Mouse (Mus musculus): ENCODE measurements around the gene Olfr1406. TPM values are rescaled to one million over a fixed set of nuclear protein-coding genes. Genes with fewer than 3 reads are reported as not detected.

Gene Olfr1406
- polyA plus RNA-seq, 1 experiment from 2014 or later, result not detected

DNA sequence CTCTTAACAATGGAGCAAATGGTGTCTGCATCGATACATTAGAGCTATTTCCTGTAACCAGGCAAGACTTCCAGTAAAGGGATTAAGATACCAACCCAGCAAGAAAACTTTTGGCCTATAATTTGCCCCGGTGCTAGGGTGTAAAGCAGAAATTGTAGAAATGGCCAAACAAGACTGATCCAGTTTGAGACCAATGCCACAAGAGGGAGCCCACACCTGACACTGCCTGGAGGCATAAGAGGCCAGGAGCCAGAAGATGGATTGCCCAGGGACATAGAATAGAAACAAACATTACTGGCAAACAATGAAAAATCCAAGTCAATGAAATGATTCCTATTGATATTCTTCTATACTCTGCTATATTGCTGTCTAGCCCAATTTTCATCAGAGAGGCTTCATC is 5.9 kb upstream of the Olfr1406 start:
- H3K9me3 ChIP-seq (ENCODE audit: control insufficient read depth), result no peaks in the 10 kb centered on the region
- H3K9ac ChIP-seq (ENCODE audit: low read depth, low read length), result no peak overlapping the region
- no peaks in the 10 kb centered on the region for H3K27me3 ChIP-seq (replicated peaks; ENCODE audit: control insufficient read depth, insufficient read depth, low read length)
- H3K27ac ChIP-seq (ENCODE audit: low read depth, low read length), result no peak overlapping the region
- no peak for ATAC-seq
- 0 out of 2 replicates have a peak, but pooled peaks have one; percentile 7 for TF ChIP-seq CTCF (IDR thresholded peaks at IDR 0.05; ENCODE audit: low read depth)
- WGBS, result 81% methylated on average over 2 of the region's 2 CpGs
- H3K36me3 ChIP-seq (ENCODE audit: control insufficient read depth, insufficient read depth), result no peaks in the 10 kb centered on the region
- H3K4me1 ChIP-seq (replicated peaks; ENCODE audit: control insufficient read depth, insufficient read depth, low read length), result no peaks in the 10 kb centered on the region
- H3K4me3 ChIP-seq (ENCODE audit: low read depth, low read length), result no peak overlapping the region
- no peak overlapping the region for H3K4me2 ChIP-seq (replicated peaks; ENCODE audit: low read depth)

DNA sequence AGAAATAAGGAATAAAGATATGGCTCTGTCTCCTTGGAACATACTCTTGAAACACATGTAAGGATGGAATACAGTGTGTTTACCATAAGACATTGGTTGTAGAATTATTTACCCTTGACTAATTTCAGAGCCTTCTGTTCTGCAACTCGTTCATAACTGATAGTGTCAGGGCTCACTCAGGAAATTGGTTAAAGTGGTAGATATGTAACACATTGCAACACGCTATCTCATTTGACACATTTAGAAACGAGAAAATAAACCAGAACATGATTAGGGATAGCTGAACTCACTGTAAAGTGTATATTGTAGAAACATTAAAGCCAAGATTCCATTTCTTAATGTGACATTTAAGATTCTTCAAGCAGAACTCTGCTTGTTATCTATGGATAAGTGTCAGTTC is 1.6 kb upstream of the Olfr1406 start:
- H3K4me3 ChIP-seq (ENCODE audit: low read depth, low read length), result no peak overlapping the region
- H3K4me1 ChIP-seq (replicated peaks; ENCODE audit: control insufficient read depth, insufficient read depth, low read length), result no peaks in the 10 kb centered on the region
- no peaks in the 10 kb centered on the region for H3K36me3 ChIP-seq (ENCODE audit: control insufficient read depth, insufficient read depth)
- H3K9ac ChIP-seq (ENCODE audit: low read depth, low read length), result no peak overlapping the region
- H3K27me3 ChIP-seq (replicated peaks; ENCODE audit: control insufficient read depth, insufficient read depth, low read length), result no peaks in the 10 kb centered on the region
- no peaks in the 10 kb centered on the region for H3K9me3 ChIP-seq (ENCODE audit: control insufficient read depth)
- no peak for TF ChIP-seq CTCF (IDR thresholded peaks at IDR 0.05; ENCODE audit: low read depth)
- 62% methylated on average over 3 of the region's 3 CpGs for WGBS
- no peak for ATAC-seq
- no peak overlapping the region for H3K27ac ChIP-seq (ENCODE audit: low read depth, low read length)
- no peak overlapping the region for H3K4me2 ChIP-seq (replicated peaks; ENCODE audit: low read depth)

DNA sequence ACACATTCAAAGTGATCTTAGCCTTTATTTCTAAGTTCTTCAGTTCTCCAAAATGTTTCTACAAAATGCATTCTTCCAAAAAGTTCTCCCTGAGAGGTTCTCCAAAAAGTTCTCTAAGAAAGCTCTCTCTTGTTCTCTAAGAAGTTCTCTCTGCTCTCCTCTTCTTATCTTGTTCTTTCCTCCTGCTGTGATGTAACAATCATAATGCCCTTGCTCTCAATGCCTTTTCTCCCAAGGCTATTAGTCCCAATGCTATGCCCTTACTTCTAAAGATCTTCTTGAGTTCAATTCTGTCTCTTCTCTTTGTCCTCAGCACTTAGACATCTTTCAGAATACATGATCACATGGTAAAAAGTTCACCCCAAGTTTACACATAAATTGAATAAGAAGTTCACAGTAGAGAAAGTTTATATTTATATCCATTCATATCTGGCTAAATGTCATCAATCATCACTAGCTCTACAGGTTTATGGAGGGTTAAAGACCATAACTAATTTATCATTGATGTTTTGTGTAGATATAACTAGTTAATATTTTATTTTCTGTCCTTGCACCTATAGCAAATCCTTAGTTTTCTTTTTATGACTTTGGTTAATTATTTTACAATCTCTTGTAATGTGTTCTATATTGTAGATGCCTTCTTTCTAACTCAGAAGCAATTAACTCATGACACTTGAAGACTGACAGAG is 16.1 kb downstream of the Olfr1406 start:
- no peak for TF ChIP-seq CTCF (IDR thresholded peaks at IDR 0.05; ENCODE audit: low read depth)

DNA sequence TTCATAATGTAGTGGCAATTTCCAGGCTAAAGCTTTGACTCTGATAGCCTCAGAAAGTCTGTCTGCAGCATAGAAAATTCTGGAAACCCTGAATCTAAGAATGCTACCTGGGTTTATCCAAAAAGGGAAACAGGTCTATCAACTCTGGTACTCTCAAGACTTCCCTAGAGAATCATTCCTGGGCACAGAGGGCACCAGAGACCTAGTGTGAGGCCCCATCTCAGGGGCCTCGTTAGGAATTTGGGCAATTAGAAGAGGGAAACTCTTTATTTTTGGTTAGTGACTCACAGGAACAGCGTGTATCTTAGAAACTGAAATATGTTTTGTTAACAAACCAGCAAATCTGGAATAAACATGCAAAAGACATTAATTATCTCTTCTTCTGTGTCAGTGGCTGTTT is 53.2 kb downstream of the Olfr1406 start, which contains the start of gene Olfr1408:
Olfr1408 (minus strand) TSS at position 101 of the 400 bp plus-strand sequence.
- no peaks in the 10 kb centered on the region for H3K4me1 ChIP-seq (replicated peaks; ENCODE audit: control insufficient read depth, insufficient read depth, low read length)

More for the DNA sequence above, 16.1 kb downstream of the Olfr1406 start:
- H3K4me2 ChIP-seq (replicated peaks; ENCODE audit: low read depth), result no peak overlapping the region
- H3K9ac ChIP-seq (ENCODE audit: low read depth, low read length), result no peak overlapping the region
- no peaks in the 10 kb centered on the region for H3K36me3 ChIP-seq (ENCODE audit: control insufficient read depth, insufficient read depth)
- no peak for ATAC-seq
- H3K27ac ChIP-seq (ENCODE audit: low read depth, low read length), result no peak overlapping the region
- H3K4me3 ChIP-seq (ENCODE audit: low read depth, low read length), result no peak overlapping the region
- no peaks in the 10 kb centered on the region for H3K9me3 ChIP-seq (ENCODE audit: control insufficient read depth)
- no peaks in the 10 kb centered on the region for H3K27me3 ChIP-seq (replicated peaks; ENCODE audit: control insufficient read depth, insufficient read depth, low read length)
- H3K4me1 ChIP-seq (replicated peaks; ENCODE audit: control insufficient read depth, insufficient read depth, low read length), result no peaks in the 10 kb centered on the region

More for the DNA sequence above, 53.2 kb downstream of the Olfr1406 start, which contains the start of gene Olfr1408:
- 59% methylated on average over 2 of the region's 2 CpGs for whole genome bisulfite sequencing
- ATAC-seq, result no peak
- Histone ChIP-seq H3K9ac (ENCODE audit: low read depth, low read length) (no peak within 1 kb of the TSS), H3K4me2 (replicated peaks; ENCODE audit: low read depth) (no peak within 1 kb of the TSS), H3K36me3 (ENCODE audit: control insufficient read depth, insufficient read depth) (no peaks in the 10 kb centered on the region), H3K4me3 (ENCODE audit: low read depth, low read length) (no peak within 1 kb of the TSS), H3K27me3 (replicated peaks; ENCODE audit: control insufficient read depth, insufficient read depth, low read length) (no peaks in the 10 kb centered on the region), H3K27ac (ENCODE audit: low read depth, low read length) (no peak within 1 kb of the TSS), H3K9me3 (ENCODE audit: control insufficient read depth) (no peaks in the 10 kb centered on the region)
- no peak for TF ChIP-seq CTCF (IDR thresholded peaks at IDR 0.05; ENCODE audit: low read depth)

Other genes starting within 250 kb of the Olfr1406 start
- not detected in 2 replicates for gene Olfr16, start 240.2 kb downstream of the Olfr1406 start, polyA plus RNA-seq (2015; fragmentation: Nextera tagmentation; extraction: Ambion mirVana)
- not detected in 2 replicates for gene Olfr1408, start 53.3 kb downstream of the Olfr1406 start, polyA plus RNA-seq (2015; fragmentation: Nextera tagmentation; extraction: Ambion mirVana)
- gene Olfr218, start 7.2 kb upstream of the Olfr1406 start, polyA plus RNA-seq (2015; fragmentation: Nextera tagmentation; extraction: Ambion mirVana), result not detected in 2 replicates
- not detected in 2 replicates for gene Olfr1404, start 21.8 kb upstream of the Olfr1406 start, polyA plus RNA-seq (2015; fragmentation: Nextera tagmentation; extraction: Ambion mirVana)
- 0.25 TPM in 1 of 2 replicates, not detected in the other for gene Fcer1a, start 36.6 kb upstream of the Olfr1406 start, polyA plus RNA-seq (2015; fragmentation: Nextera tagmentation; extraction: Ambion mirVana)
- gene Olfr418, start 75.4 kb upstream of the Olfr1406 start, polyA plus RNA-seq (2015; fragmentation: Nextera tagmentation; extraction: Ambion mirVana), result not detected in 2 replicates
- 2.2 and 3.0 TPM in 2 replicates for gene Mptx2, start 87.1 kb upstream of the Olfr1406 start, polyA plus RNA-seq (2015; fragmentation: Nextera tagmentation; extraction: Ambion mirVana)
- gene Ackr1, start 143.1 kb upstream of the Olfr1406 start, polyA plus RNA-seq (2015; fragmentation: Nextera tagmentation; extraction: Ambion mirVana), result 0.66 and 1.5 TPM in 2 replicates
- gene Aim2, start 160.2 kb upstream of the Olfr1406 start, polyA plus RNA-seq (2015; fragmentation: Nextera tagmentation; extraction: Ambion mirVana), result 2.0 and 3.1 TPM in 2 replicates
- gene Cadm3, start 177.1 kb upstream of the Olfr1406 start, polyA plus RNA-seq (2015; fragmentation: Nextera tagmentation; extraction: Ambion mirVana), result 0.85 and 1.2 TPM in 2 replicates